Mouse (Mus musculus) T-helper 17 cell (primary cell): ENCODE measurements around the gene Ank2.

ENCODE experiments used
- in situ Hi-C, 2 experiments: fragments of 300-600 bp; cut with MboI, MseI; formaldehyde crosslinking; loops; 1 replicate in 1 of 2; 2 replicates in 1 of 2; pipeline ENCODE4 v1.15.1; 2025; ENCODE audit warnings: high pct_unique_total_duplicates in 2 of 2

The Ank2 gene

DNA sequence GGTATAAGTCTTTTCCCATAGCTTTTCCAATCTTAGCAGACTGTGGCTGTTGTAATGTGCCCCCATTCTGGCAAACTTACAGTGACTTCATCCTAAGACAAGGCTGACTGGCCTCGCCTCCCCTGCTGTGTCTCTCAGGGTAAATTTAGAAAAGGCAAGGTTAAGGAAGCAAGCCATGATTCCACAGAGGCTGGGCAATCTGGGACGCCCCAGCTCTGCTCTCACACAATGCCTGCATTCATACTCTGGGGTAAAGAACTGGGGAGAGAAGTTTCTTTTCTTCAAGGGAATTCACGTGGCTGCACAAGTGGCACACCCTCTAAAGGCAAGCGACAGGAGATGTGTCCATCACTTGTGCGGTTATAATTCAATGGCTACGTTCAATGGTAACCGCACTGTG is 505.0 kb downstream of the Ank2 start:
- in situ Hi-C loops: no loop called here

DNA sequence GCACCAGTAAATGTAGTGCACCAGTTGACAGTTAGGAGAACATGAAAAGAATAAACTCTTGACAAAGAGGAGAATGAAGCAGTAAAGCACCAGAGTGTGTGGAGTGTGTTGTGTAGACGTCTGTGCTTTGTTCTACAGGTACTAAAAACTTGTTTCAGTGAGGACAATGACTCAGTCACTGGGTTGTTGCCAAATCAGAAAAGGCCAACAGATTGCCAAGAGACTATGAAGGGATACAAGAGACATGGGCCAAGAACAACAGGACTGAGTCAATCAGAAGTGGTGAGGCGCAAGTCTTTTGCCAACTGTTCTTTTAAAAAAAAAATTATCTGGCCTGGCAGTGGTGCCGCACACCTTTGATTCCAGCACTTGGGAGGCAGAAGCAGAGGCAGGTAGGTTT is 509.2 kb downstream of the Ank2 start:
- in situ Hi-C loops: no loop called here

DNA sequence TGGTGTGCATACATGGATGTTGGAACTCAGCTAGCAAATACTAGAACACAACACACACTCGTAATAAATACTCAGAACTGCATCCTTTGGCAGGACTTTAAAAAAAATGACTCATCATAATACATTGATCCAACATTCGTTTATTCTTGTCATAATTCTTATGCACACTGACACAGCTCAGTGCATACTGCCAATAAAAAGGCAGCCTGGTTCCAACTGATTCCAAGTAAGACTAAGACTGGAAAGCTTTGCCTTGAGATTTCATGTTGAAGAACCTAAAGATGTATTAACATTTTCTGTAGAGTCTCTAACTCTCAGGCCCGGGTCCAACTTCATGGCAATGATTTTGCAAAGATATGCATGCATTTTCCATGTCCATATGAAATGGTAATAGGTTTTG is 512.5 kb downstream of the Ank2 start:
- in situ Hi-C loops: no loop called here

DNA sequence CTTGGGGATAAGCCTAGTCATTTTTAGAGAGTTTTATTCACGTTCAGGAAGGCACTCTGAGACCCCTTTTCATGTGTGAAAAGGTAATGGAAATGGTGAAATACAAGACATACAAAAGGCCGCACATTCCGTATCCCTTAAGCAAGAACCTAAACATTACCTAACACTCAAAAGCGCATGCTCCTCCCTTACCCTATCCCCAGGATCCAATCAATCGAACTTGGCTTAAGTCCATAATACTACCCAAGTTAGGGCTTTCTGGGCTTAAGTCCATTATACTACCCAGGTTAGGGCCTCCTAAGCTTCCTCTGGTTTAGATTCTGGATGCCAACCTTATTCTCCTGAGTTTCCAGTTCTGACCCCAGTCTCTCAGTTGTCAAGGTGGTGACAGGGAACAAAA is 516.3 kb downstream of the Ank2 start:
- in situ Hi-C loops: no loop called here

DNA sequence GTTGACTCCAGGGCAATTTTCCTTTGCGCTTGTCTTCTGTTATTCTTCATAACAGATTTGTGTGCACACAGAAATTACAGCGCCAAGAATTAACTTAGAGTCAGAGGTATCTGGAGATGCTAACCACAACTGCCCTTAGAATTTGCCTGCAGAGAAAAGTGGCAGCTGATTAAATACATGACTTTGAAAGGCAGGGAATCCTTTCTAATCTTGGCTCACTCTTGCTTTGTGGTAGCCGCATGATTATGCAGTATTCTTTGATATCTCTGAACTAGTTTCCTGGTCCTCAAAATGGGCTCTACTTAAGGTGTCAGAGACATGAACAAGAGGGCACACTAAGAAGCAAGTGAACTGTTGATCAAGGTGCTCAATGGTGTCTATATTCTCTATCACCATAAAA is 518.0 kb downstream of the Ank2 start:
- in situ Hi-C loops: no loop called here

DNA sequence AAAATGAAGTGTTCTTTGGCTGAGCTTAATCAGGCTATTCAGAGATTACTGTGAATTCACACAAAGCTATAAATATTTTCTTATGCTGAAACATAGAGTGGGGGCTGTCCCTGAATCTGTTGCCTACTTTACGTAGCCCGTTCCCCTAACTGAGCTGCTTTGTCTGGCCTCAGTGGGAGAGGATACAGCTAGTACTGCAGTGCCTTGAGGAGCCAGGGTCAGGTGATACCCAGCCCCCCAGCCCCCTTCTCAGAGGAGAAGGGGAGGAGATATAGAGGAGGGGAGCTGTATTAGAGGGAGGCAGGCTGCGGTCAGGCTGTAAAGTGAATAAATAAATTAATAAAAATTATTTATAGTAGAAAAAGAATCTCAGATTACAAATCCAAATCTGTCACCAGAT is 519.5 kb downstream of the Ank2 start:
- in situ Hi-C loops: no loop called here

DNA sequence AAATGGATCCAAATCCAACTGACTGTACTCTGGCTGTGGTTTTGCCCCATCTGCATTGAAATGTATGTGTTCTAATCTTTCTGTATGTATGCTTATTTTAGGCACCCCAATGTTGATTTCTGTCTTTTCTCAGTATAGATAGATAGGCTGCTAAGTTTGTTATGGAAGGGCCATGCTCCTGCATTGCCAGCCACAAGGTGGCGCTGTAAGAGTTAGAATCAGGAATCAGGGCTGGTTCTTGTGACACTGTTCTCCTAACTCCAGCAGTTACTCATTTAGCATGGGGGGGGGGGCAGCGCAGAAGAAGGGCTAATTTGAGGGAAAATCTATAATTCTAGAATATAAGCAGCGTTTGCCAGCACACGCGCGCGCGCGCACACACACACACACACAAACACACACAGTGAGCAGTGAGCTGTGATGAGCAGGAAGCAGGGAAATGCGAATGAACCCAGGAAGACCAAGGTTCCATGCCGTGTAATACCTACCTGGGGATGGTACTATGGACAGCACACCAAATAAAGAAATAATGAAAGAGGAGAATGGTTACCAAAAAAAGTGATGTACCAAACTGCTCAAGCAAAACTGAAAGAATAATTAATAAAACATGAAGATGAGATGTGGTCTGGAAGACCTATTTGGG is 520.3 kb downstream of the Ank2 start:
- in situ Hi-C loops: no loop called here

DNA sequence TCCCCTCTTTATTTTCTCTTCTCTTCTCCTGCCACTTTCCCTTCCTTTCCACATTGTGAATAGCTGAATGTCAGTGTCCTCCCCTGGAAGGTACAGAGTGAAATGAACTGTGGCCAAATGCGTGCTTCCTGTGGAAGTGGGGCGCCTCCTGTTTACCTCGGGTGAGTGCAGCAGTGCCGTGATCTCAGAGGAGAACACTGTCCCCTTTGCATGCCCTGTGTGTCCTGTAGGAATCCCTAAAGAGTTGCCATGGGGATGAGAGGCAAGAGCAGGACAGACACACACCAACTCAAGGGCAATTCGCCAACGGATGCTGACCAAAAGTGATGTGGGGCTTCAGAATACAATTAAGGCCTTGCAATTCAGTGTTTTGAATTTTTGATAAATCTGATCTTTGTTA is 521.8 kb downstream of the Ank2 start:
- in situ Hi-C loops: no loop called here

DNA sequence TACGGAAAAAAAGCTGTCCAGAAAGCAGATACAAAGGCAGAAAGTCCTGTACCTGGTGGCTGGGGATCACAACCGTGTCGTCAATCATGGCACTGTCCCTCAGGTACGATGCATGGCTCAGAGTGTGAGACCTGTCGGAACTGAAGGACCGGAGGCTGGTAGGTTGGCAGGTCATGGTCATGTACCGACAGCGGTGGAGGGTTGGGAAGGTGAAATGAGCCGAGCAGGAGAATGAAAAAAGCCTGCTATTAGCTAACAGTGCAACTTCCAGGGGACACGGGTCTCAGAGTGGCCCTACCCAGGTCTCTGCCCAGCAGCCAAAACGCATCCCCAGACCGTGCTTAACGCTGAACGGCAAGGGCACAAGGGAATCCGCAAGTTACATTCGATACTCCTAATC is 522.4 kb downstream of the Ank2 start:
- in situ Hi-C loops: no loop called here

DNA sequence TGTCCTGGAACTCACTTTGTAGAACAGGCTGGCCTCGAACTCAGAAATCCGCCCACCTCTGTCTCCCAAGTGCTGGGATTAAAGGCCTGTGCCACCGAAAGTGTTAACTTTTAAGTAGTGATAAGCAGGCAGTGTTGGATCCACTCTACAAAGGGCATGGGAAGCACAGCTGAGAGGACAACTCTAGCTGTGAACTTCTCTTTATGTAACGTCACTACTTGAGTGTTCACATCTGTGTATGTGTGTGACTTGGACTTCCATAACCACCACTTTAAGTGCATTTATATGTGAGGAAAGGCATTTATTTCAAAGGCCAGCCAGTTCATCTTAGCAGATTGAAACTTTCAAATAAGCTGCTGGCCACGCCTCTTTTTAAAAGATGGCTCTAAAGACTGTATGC is 523.7 kb downstream of the Ank2 start:
- in situ Hi-C loops: no loop called here

DNA sequence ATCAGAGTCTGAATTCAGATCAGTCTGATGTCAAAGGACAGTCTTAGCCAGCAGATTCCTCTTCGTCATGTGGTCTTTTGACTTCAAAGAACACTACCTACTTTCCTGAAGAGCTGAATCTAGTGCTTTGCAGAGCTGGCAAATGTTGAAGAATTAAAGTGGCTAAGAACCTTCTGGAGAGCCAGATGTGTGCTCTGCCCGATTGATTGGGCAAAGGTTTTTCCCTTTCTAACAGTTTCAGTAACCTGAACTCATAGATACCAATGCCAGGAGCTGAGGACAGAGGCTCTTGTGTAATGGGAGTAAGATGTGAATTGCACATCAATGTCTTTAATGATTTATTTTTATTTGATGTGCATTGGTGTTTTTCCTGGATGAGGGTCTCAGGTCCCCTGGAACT is 525.6 kb downstream of the Ank2 start:
- in situ Hi-C loops: no loop called here

DNA sequence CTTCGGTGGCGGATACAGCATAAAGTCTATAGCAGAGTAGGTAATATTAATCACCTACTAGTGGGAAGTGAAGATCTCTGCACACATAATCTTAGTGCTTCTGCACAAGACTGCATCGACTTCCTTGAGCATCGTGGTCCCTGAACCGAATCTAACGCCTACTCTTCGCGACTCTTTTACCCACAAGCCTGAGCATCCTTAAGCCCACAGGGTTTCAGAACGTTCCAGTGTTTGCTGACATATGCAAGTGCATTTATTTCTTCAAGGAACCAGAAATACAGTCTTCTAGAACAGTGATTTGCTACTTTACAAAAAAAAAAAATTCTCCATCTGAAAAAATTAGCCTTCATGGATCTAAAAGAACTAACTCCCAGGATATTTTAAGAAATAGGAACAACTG is 527.6 kb downstream of the Ank2 start:
- in situ Hi-C loops: no loop called here

DNA sequence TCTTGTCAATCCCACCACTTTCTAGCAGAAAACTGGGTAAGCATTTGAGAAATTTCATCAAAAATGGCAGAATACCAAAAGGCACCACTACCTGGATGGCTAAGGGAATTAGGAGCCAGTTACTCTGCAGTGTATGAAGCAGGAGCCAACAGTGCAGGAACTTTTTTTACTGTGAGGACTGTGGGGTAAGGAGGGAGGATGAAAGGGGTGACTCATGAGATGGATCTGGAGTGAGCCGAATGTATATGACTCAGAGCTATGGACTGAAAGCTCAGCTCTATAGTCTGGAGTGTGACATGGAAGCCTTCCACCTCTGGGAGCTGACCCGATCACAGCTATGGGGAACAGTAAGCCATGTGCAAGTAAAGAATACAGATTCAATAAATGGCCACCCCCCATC is 530.4 kb downstream of the Ank2 start:
- in situ Hi-C loops: no loop called here

DNA sequence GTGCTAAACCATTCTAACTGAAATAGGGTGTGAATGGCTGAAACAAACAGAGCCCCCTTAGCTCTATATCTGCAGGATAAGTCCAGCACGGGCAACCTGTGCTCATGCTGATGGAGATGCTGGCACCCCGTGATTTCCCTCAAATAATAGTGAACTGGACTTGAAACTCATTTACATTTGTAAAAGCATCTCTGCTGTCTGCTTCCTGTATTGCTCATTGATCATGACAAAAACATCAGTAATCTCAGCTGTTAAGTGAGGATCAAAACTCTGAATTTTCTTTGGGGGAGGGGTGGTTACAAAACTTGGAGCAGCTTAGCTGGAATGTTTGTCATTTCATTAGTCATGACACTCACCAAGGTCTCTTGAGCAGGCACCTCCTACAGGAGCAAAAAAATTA is 533.4 kb downstream of the Ank2 start:
- in situ Hi-C loops: no loop called here

DNA sequence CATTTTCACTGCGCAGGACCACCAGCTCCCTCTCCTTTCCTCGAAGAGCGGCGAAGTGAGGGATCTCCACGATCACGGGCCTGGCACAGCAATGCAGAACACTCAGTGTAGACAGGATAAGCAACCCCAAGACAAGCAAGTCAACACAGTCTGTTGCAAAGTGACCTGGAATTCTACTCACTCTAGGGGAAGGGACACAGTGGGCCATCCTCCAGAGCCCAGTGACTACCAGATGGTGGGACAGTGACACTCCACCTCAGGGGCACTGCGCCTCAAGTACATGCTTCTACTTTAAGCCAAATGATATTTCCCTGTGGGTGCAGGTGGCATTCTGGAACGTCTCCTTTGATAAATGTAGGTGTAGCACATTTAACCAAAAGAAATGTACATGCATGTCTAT is 536.8 kb downstream of the Ank2 start:
- in situ Hi-C loops: no loop called here

DNA sequence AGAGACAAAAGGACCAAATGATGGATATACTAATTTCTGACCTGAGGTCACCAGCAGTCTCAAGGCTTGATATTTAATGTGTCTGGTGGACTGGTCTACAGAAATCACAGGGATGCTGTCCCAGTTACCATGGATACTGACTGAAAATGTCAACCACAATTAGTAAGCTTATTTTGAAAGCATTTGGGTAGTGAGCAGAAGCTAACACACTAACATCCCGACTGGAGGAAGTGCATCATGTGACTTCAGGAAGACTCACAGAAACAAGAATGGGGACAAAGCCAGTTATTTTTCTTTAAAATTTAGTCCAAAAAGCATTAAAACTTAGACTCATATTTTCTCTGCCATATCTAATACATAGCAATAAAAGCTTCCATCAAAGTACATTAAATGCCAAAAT is 546.5 kb downstream of the Ank2 start:
- in situ Hi-C loops: no loop called here

DNA sequence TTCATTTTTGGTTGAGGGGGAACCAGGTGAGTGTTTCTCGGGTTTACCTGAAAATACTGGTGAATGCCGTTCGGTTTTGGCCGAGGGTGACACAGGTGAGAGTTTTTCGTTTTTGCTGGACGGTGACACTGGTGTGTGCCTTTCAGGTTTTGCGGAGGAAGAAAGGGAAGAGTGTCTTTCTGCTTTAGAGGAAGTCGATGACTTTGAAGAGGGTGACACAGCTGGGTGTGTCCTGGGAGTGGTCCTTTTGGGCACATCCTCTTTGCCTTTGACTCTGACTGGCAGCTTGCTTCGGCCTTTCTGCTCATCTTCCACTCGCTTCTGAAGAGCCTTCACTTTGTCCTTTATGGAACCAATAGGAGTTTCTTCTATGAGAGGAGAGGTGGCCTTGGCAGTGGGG is 552.6 kb downstream of the Ank2 start:
- in situ Hi-C loops: no loop called here

DNA sequence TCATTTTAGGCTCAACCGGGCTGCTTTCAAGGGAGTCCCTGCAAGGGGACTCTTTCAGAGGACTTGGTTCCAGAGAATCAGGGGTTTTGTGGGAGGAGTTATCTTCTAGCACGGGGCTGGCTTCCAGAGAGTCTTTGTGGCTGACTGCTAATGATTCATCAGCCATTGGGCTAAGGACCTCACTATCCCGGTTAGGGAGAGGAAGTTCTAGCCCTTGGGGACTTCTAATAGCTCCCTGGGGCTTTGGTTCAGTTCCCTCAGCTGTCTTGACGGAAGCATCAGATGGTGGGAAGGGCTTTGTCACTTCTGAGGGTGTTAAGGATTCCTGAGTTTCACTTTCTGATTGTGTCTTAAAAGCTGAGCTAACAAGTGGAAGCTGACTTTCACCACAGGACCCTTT is 554.3 kb downstream of the Ank2 start:
- in situ Hi-C loops: no loop called here

DNA sequence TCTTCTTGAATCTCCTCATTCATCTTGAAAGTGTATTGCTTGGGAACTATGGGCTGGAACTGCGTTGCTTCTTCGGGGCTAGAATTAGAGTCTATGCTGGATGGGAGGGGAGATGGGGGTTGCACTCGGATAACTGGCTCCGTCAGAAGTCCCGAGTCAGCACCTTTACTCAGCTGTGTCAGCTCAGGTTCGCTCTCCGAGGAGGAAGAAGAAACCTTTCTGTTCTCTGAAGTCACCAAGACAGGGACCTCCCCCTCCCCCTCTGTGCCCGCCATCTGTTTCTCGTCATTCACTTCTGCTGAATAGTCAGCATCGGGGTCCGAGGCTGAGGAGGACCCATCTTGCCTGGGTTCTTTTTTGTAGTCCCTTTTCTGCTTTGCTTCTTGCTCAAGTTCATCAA is 555.1 kb downstream of the Ank2 start:
- in situ Hi-C loops: no loop called here

DNA sequence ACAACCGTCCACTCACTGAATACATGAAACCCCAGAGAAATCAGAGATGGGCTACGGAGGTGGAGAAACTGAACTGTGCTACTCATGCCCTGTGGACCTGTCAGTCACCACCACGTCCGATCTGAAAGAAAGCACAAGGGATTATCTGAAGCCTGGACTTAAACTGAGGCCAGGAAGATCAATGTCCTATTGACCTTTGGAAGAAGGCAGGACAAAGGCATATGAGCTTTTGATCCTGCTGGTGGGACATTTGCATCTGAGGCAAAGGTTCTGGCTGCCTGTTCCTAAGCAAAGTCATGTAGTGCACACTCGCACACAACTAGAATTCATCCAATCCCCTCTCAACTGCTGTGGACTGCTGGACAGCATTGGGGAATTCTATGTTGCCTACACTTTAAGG is 558.7 kb downstream of the Ank2 start:
- in situ Hi-C loops: no loop called here

DNA sequence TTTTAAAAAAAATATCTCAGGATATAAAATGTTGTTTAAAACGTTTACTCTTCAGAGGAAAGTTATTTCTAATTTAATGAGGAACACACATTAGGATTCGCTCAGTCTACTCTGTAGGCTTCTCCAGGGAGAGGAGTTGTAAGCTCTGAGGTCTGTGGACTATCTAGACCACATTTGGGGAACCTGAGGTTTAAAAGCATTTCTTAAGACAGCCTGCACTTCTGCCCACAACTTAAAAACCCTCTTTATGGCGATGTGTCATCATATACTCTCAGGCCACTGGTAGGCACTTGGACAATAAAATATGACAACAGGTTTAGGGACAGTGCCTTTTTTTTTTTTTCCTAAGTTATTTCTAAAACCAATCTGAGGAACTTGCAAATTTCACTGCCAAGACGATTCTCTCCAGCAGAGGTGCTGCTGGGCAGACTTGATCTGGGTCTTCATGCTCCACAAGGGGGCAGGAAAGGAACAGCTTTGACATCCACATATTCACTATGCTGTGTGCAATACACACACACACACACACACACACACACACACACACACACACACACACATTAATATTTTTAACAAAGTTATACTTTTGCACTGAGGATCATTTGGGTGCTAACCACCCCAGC is 567.2 kb downstream of the Ank2 start:
- in situ Hi-C loops: no loop called here

DNA sequence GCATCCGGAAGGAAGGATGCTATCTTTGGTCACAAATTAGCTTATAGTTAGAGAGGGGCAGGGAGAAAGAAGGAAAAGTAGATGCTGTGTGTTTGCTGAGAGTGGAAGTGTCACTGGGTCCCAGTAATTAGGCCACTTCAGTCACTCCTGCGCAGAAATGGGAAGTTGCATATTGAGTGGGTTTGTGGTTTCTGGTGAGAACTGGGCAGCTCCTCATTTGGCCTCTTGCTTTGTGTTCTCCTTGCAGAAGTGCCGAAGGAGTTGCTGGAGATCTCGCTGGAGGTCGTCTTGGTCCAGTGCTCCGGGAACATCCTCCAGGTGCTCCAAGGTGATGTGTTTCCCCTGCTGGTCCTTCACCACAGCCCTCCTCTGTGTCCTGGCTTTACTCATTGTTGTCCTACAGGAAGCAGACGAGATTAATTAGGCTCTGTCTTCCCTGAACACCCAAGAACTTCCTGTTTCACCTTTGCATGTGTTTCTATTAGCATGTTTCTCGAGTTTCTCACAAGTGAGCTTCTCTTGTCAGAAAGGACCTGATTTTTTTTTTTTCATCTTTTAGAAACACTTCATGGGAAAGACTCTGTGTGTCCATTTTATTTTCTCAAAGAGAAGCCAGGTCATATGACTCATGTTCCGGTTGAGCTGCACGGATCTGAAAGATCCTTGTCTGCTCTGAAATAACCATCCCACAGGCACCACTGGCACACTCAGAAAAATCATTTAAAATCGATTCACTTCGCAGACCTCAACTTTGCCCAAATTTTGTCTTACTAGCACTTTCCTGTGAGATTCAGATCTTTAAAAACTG is 575.4 kb downstream of the Ank2 start:
- in situ Hi-C loops: no loop called here

DNA sequence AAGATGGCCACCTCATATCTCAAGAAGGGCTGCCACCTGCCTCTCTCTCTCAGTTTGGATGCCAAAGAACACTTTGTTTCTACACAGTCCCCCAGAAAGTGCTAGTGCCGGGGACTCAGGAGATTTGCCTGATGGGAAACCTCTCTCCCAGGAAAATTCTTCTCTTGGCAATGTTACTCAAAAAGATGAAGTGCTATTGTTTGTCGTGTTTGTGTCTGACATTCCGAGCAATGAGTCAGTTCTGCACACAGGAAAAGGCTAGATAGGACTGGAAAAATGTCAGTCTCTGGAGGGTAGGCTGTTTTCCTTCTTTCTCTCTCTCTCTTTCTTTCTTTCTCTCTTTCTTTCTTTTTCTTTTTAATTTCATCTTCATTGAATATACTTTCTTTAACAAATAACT is 577.2 kb downstream of the Ank2 start:
- in situ Hi-C loops: no loop called here
